Comparison of ENCODE assay signal across 12 mouse cellular contexts in genomic region chr12:118994328-118995166, GRCm38 (mm10). TPM values are rescaled to one million over a fixed set of nuclear protein-coding genes. Genes with fewer than 3 reads are reported as not detected.
DNase-seq lines count a peak whose midpoint lies in the region; ATAC-seq and TF ChIP-seq lines count a peak whose summit lies in the region.
"Had no signal": no experiment of that assay in that cellular context is flagged by ENCODE, and none has a peak within 500 bp of the region (broad histone marks: within the 10 kb centered on the region; RNA-seq: fewer than 3 reads in every experiment).

No protein-coding gene starts in this region.

- TF ChIP-seq CTCF in heart, postnatal 0 days (IDR thresholded peaks at IDR 0.05; ENCODE audit: low read depth) = peak; percentile 65
- no peak for TF ChIP-seq CTCF in cerebellum, adult 2 months (IDR thresholded peaks at IDR 0.05; ENCODE audit: borderline replicate concordance, insufficient read depth, low read depth, low read length)

- H3K9me3 ChIP-seq in heart, postnatal 0 days (replicated peaks; ENCODE audit: control insufficient read depth, low read length) = no peaks in the 10 kb centered on the region
- no peaks in the 10 kb centered on the region for H3K9me3 ChIP-seq in heart, embryonic 10.5 days
- H3K9me3 ChIP-seq in intestine, embryonic 15.5 days = no peaks in the 10 kb centered on the region
- H3K9me3 ChIP-seq in stomach, embryonic 16.5 days (replicated peaks; ENCODE audit: control insufficient read depth, low read length) = no peaks in the 10 kb centered on the region

- peak; percentile 21 for DNase-seq in heart, postnatal 0 days (ENCODE audit: low spot score)
- no peak for DNase-seq in heart, embryonic 10.5 days (ENCODE audit: low spot score)
- peak; percentile 5 for DNase-seq in lung, postnatal 10 days
- DNase-seq in lung, postnatal 25 days (ENCODE audit: low spot score) = no peak
- DNase-seq in urinary bladder, adult 18-20 months (ENCODE audit: low spot score in 2 of 2) = no peak
- DNase-seq in cerebellum, adult 2 months = no peak
- DNase-seq: right cerebral cortex, postnatal 14 days had no signal

- no peak for ATAC-seq in heart, postnatal 0 days (ENCODE audit: insufficient read depth, low read depth)
- ATAC-seq in intestine, embryonic 15.5 days = peak; percentile 36; the same call in 1 of the 2 replicates
- ATAC-seq in stomach, embryonic 16.5 days (ENCODE audit: insufficient read depth, low FRiP score) = peak; percentile 40; the same call in 1 of the 2 replicates

- H3K4me3 ChIP-seq in heart, postnatal 0 days (ENCODE audit: low read depth, low read length) = no peak overlapping the region
- H3K4me3 ChIP-seq in heart, embryonic 10.5 days = no peak overlapping the region
- H3K4me3 ChIP-seq in intestine, embryonic 15.5 days (replicated peaks) = no peak overlapping the region
- no peak overlapping the region for H3K4me3 ChIP-seq in stomach, embryonic 16.5 days (replicated peaks; ENCODE audit: low read length)
- no peak overlapping the region for H3K4me3 ChIP-seq in cerebellum, adult 2 months (replicated peaks; ENCODE audit: insufficient read depth, low read depth, low read length)
- H3K4me3 ChIP-seq: limb, embryonic 12.5 days had no signal

- no peak overlapping the region for H3K27ac ChIP-seq in heart, postnatal 0 days (ENCODE audit: low read depth)
- no peak overlapping the region for H3K27ac ChIP-seq in heart, embryonic 10.5 days
- H3K27ac ChIP-seq in intestine, embryonic 15.5 days = no peak overlapping the region
- no peak overlapping the region for H3K27ac ChIP-seq in stomach, embryonic 16.5 days (ENCODE audit: low read length)
- H3K27ac ChIP-seq in cerebellum, adult 2 months (ENCODE audit: insufficient read depth, low read length) = no peak overlapping the region
- H3K27ac ChIP-seq: limb, embryonic 12.5 days had no signal

- no peak for TF ChIP-seq EP300 in heart, postnatal 0 days (IDR thresholded peaks at IDR 0.05; ENCODE audit: low read depth)

- H3K4me2 ChIP-seq in heart, postnatal 0 days (ENCODE audit: low read depth, low read length) = no peak overlapping the region
- no peak overlapping the region for H3K4me2 ChIP-seq in intestine, embryonic 15.5 days (replicated peaks)
- no peak overlapping the region for H3K4me2 ChIP-seq in stomach, embryonic 16.5 days (ENCODE audit: low read depth, low read length)
- H3K4me2 ChIP-seq: heart, embryonic 11.5 days; limb, embryonic 12.5 days had no signal

- WGBS in heart, postnatal 0 days = 65% methylated on average over 1 of the region's 1 CpGs
- WGBS in heart, embryonic 10.5 days = 89% methylated on average over 1 of the region's 1 CpGs
- WGBS in intestine, embryonic 15.5 days = 67% methylated on average over 1 of the region's 1 CpGs
- 48% methylated on average over 1 of the region's 1 CpGs for WGBS in stomach, embryonic 16.5 days
- WGBS in cerebellum, adult 2 months = 92% methylated on average over 1 of the region's 1 CpGs

- H3K9ac ChIP-seq in heart, postnatal 0 days (replicated peaks; ENCODE audit: low read depth, low read length) = no peak overlapping the region
- H3K9ac ChIP-seq in intestine, embryonic 15.5 days = no peak overlapping the region
- H3K9ac ChIP-seq in stomach, embryonic 16.5 days (ENCODE audit: low read length) = no peak overlapping the region
- H3K9ac ChIP-seq: limb, embryonic 12.5 days had no signal

- TF ChIP-seq POLR2A in cerebellum, adult 2 months (IDR thresholded peaks at IDR 0.05; ENCODE audit: borderline replicate concordance, insufficient read depth, low read length) = no peak

- no peaks in the 10 kb centered on the region for H3K36me3 ChIP-seq in heart, postnatal 0 days (replicated peaks; ENCODE audit: control insufficient read depth, insufficient read depth, low read length)
- H3K36me3 ChIP-seq in heart, embryonic 10.5 days = no peaks in the 10 kb centered on the region
- H3K36me3 ChIP-seq in intestine, embryonic 15.5 days = no peaks in the 10 kb centered on the region
- no peaks in the 10 kb centered on the region for H3K36me3 ChIP-seq in stomach, embryonic 16.5 days (ENCODE audit: control insufficient read depth, insufficient read depth, low read length)
- H3K36me3 ChIP-seq: limb, embryonic 12.5 days had no signal

- no peaks in the 10 kb centered on the region for H3K4me1 ChIP-seq in heart, postnatal 0 days (ENCODE audit: control insufficient read depth, insufficient read depth)
- no peaks in the 10 kb centered on the region for H3K4me1 ChIP-seq in heart, embryonic 10.5 days
- no peaks in the 10 kb centered on the region for H3K4me1 ChIP-seq in intestine, embryonic 15.5 days (replicated peaks)
- H3K4me1 ChIP-seq in stomach, embryonic 16.5 days (ENCODE audit: control insufficient read depth, insufficient read depth, low read length) = no peaks in the 10 kb centered on the region
- H3K4me1 ChIP-seq in cerebellum, adult 2 months (ENCODE audit: control insufficient read depth, insufficient read depth, low read length) = no peaks in the 10 kb centered on the region
- H3K4me1 ChIP-seq: limb, embryonic 12.5 days had no signal

- H3K27me3 ChIP-seq in heart, postnatal 0 days (ENCODE audit: control insufficient read depth, insufficient read depth, low read length) = no peaks in the 10 kb centered on the region
- no peaks in the 10 kb centered on the region for H3K27me3 ChIP-seq in heart, embryonic 10.5 days (ENCODE audit: insufficient read depth, poor library complexity, severe bottlenecking)
- H3K27me3 ChIP-seq in intestine, embryonic 15.5 days (replicated peaks) = no peaks in the 10 kb centered on the region
- no peaks in the 10 kb centered on the region for H3K27me3 ChIP-seq in stomach, embryonic 16.5 days (ENCODE audit: control insufficient read depth, insufficient read depth, low read length)
- no peaks in the 10 kb centered on the region for H3K27me3 ChIP-seq in cerebellum, adult 2 months (ENCODE audit: control insufficient read depth, insufficient read depth, low read length)
- H3K27me3 ChIP-seq: limb, embryonic 12.5 days had no signal

RNA-seq across cellular contexts. Expression of gene Abcb5, which starts 28.3 kb away (rescaled TPM):
- not detected in 2 replicates for total RNA-seq in heart, postnatal 0 days (2014; rRNA removed; ENCODE audit: low replicate concordance)
- not detected in 2 replicates for polyA plus RNA-seq in heart, postnatal 0 days (2015; fragmentation: Nextera tagmentation; extraction: Ambion mirVana)
- polyA plus RNA-seq in heart, embryonic 10.5 days (2016; fragmentation: Nextera tagmentation; extraction: Ambion mirVana) = 0.15 TPM in 1 of 2 replicates, not detected in the other
- polyA plus RNA-seq in intestine, embryonic 15.5 days (2015; fragmentation: Nextera tagmentation; extraction: Ambion mirVana) = not detected in 2 replicates
- not detected in 2 replicates for polyA plus RNA-seq in stomach, embryonic 16.5 days (2015; fragmentation: Nextera tagmentation; extraction: Ambion mirVana)
- not detected in 2 replicates for polyA plus RNA-seq in cerebellum, adult 2 months (2012; rRNA removed)
- polyA plus RNA-seq: cortical plate, adult 2 months; limb, embryonic 12.5 days had no signal

Comparison
In these comparisons a context has a peak if more than half of its experiments do, and no peak if none do; other contexts are left out.
1. DNase-seq: peak in heart, postnatal 0 days (single experiment) and lung, postnatal 10 days (single experiment); none in heart, embryonic 10.5 days (single experiment), lung, postnatal 25 days (single experiment), urinary bladder, adult 18-20 months (0 of 2) and cerebellum, adult 2 months (0 of 2).